9 mouse cellular contexts compared by ENCODE assay signal in the genomic region with DNA sequence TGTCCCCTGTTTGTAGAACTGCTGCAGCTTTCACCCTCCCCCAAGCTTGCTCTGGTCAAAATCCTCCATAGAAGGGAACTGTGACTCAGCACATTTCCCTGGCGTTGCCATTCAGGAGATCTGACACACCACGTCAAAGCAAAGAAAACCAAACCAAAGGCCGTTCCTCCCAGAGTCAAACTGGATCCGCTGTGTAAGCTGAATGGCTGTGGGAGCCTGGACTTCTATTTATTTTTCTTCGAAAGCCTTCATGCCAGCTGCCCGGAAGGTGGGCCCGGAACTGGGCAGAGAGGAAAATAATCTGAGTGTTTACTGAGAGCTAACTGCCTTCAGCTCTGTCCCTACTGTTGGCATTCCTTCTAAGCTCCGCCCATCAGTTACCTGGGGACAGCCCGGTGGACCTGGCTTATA. TPM values are rescaled to one million over a fixed set of nuclear protein-coding genes. Genes with fewer than 3 reads are reported as not detected.
DNase-seq lines count a peak whose midpoint lies in the region; ATAC-seq and TF ChIP-seq lines count a peak whose summit lies in the region.
"Had no signal": no experiment of that assay in that cellular context is flagged by ENCODE, and none has a peak within 500 bp of the region (broad histone marks: within the 10 kb centered on the region; RNA-seq: fewer than 3 reads in every experiment).

No protein-coding gene starts in this region.

- peaks cover 20% of the 10 kb centered on the region; the same call in 1 of the 2 replicates for H3K4me1 ChIP-seq in midbrain, embryonic 14.5 days (ENCODE audit: control insufficient read depth, insufficient read depth, low read length)
- peaks cover 20% of the 10 kb centered on the region for H3K4me1 ChIP-seq in midbrain, embryonic 10.5 days
- H3K4me1 ChIP-seq in hindbrain, postnatal 0 days (ENCODE audit: insufficient read depth, low read length) = 0 out of 2 replicates have a peak, but pooled peaks cover 8% of the 10 kb centered on the region

- no peak for ATAC-seq in midbrain, embryonic 14.5 days (ENCODE audit: low FRiP score, low TSS enrichment)
- ATAC-seq in hindbrain, postnatal 0 days = peak; percentile 36; the same call in 1 of the 2 replicates

- no peak overlapping the region for H3K4me2 ChIP-seq in midbrain, embryonic 14.5 days (ENCODE audit: low read length)
- no peak overlapping the region for H3K4me2 ChIP-seq in hindbrain, postnatal 0 days (ENCODE audit: low read depth, low read length)
- H3K4me2 ChIP-seq: midbrain, embryonic 12.5 days had no signal

- no peak overlapping the region for H3K27ac ChIP-seq in midbrain, embryonic 14.5 days (replicated peaks; ENCODE audit: low read depth, low read length)
- no peak overlapping the region; the same call in 1 of the 2 replicates for H3K27ac ChIP-seq in midbrain, embryonic 10.5 days (replicated peaks)
- H3K27ac ChIP-seq in hindbrain, postnatal 0 days = no peak overlapping the region
- H3K27ac ChIP-seq: midbrain, embryonic 12.5 days had no signal

- H3K9me3 ChIP-seq in midbrain, embryonic 14.5 days (ENCODE audit: control insufficient read depth, low read length) = no peaks in the 10 kb centered on the region
- H3K9me3 ChIP-seq in midbrain, embryonic 10.5 days (replicated peaks) = no peaks in the 10 kb centered on the region
- H3K9me3 ChIP-seq in hindbrain, postnatal 0 days (ENCODE audit: low read length) = no peaks in the 10 kb centered on the region
- H3K9me3 ChIP-seq: midbrain, embryonic 12.5 days had no signal

- H3K4me3 ChIP-seq in midbrain, embryonic 14.5 days (replicated peaks; ENCODE audit: low read depth, low read length) = no peak overlapping the region
- H3K4me3 ChIP-seq in midbrain, embryonic 10.5 days = no peak overlapping the region
- H3K4me3 ChIP-seq in hindbrain, postnatal 0 days (ENCODE audit: low read length) = no peak overlapping the region
- H3K4me3 ChIP-seq: midbrain, embryonic 12.5 days had no signal

- no peaks in the 10 kb centered on the region for H3K36me3 ChIP-seq in midbrain, embryonic 14.5 days (ENCODE audit: control insufficient read depth, insufficient read depth, low read length)
- H3K36me3 ChIP-seq in midbrain, embryonic 10.5 days = no peaks in the 10 kb centered on the region
- no peaks in the 10 kb centered on the region for H3K36me3 ChIP-seq in hindbrain, postnatal 0 days (ENCODE audit: insufficient read depth, low read length)
- H3K36me3 ChIP-seq: midbrain, embryonic 12.5 days had no signal

- DNase-seq in midbrain, embryonic 14.5 days = peak; percentile 64
- DNase-seq in midbrain, embryonic 10.5 days (ENCODE audit: low spot score) = no peak
- peak; percentile 24 for DNase-seq in c-Kit-positive CD71-positive TER-119-positive erythroid progenitor cells, embryonic 14.5 days (ENCODE audit: low spot score)
- peak; percentile 58 for DNase-seq in hindbrain, postnatal 0 days (ENCODE audit: low spot score)
- peak; percentile 52 to 69 for DNase-seq in lung, adult 18-20 months
- no peak for DNase-seq in spleen, postnatal 14 days (ENCODE audit: low spot score in 2 of 2)
- no peak for DNase-seq in frontal cortex, postnatal 36 days (ENCODE audit: low spot score in 2 of 2)
- no peak for DNase-seq in spleen, postnatal 10 days (ENCODE audit: low spot score in 2 of 2)

- no peak overlapping the region for H3K9ac ChIP-seq in midbrain, embryonic 14.5 days (replicated peaks; ENCODE audit: low read length)
- no peak overlapping the region for H3K9ac ChIP-seq in hindbrain, postnatal 0 days (replicated peaks; ENCODE audit: low read length)
- H3K9ac ChIP-seq: midbrain, embryonic 12.5 days had no signal

- no peak for TF ChIP-seq CTCF in hindbrain, postnatal 0 days (IDR thresholded peaks at IDR 0.05; ENCODE audit: low read depth)

- WGBS in midbrain, embryonic 14.5 days = 33% methylated on average over 9 of the region's 9 CpGs
- 52% methylated on average over 9 of the region's 9 CpGs for WGBS in midbrain, embryonic 10.5 days
- WGBS in hindbrain, postnatal 0 days = 24% methylated on average over 9 of the region's 9 CpGs

- no peaks in the 10 kb centered on the region for H3K27me3 ChIP-seq in midbrain, embryonic 14.5 days (ENCODE audit: control insufficient read depth, insufficient read depth, low read length)
- H3K27me3 ChIP-seq in midbrain, embryonic 10.5 days (ENCODE audit: low read depth, poor library complexity, severe bottlenecking) = no peaks in the 10 kb centered on the region
- no peaks in the 10 kb centered on the region for H3K27me3 ChIP-seq in hindbrain, postnatal 0 days (ENCODE audit: insufficient read depth, low read length)
- H3K27me3 ChIP-seq: midbrain, embryonic 12.5 days had no signal

RNA-seq across cellular contexts. Expression of a gene that starts 42.9 kb away (rescaled TPM):
- polyA plus RNA-seq in midbrain, embryonic 14.5 days (2014; fragmentation: Nextera tagmentation; extraction: Ambion mirVana) = 0.81 and 1.1 TPM in 2 replicates
- polyA plus RNA-seq in midbrain, embryonic 10.5 days (2016; fragmentation: Nextera tagmentation; extraction: Ambion mirVana) = 0.25 and 0.36 TPM in 2 replicates
- 7.3 and 11.6 TPM in 2 replicates for total RNA-seq in hindbrain, postnatal 0 days (2014; rRNA removed)
- 4.5 and 4.7 TPM in 2 replicates for polyA plus RNA-seq in hindbrain, postnatal 0 days (2015; fragmentation: Nextera tagmentation; extraction: Ambion mirVana)

Comparison
In these comparisons a context has a peak if more than half of its experiments do, and no peak if none do; other contexts are left out.
1. DNase-seq: peak in midbrain, embryonic 14.5 days (single experiment), c-Kit-positive CD71-positive TER-119-positive erythroid progenitor cells, embryonic 14.5 days (single experiment), hindbrain, postnatal 0 days (single experiment) and lung, adult 18-20 months (2 of 2); none in midbrain, embryonic 10.5 days (single experiment), spleen, postnatal 14 days (0 of 2), frontal cortex, postnatal 36 days (0 of 2) and spleen, postnatal 10 days (0 of 2).